ENCODE assay signal across 14 mouse cellular contexts in the genomic region with DNA sequence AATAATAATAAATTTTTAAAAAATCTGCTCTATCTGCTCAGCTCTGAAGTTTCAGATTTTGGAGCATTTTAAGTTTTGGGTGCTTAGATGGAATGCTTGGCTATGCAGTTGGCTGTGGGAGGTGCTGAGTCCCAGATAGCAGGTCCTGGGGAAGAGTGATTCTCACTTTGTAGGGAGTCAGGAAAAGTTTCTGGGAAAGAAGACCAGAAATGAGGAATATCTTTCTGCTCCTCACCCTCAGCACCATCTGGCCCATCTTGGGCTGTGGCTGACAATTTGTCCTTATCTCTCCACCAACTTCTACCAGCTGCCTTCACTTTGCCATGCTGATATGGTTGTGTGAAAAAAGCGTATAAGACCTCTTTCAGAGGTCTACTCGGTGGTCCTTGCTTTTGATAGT.
A peak's percentile ranks its signal among the peaks of the same experiment; 100 is the strongest.
DNase-seq lines count a peak whose midpoint lies in the region.
"Had no signal": no experiment of that assay in that cellular context is flagged by ENCODE, and none has a peak within 500 bp of the region (broad histone marks: within the 10 kb centered on the region; RNA-seq: fewer than 3 reads in every experiment).

No protein-coding gene starts in this region.

- DNase-seq in frontal cortex, adult 2 months (ENCODE audit: extremely low spot score in 1 of 2, low spot score in 1 of 2) = peak; percentile 52 to 69
- no peak for DNase-seq in frontal cortex, postnatal 14 days (ENCODE audit: low spot score in 2 of 2)
- DNase-seq in left cerebral cortex, adult 18-20 months (ENCODE audit: low spot score in 2 of 2) = peak; percentile 40 to 53
- no peak for DNase-seq in left cerebral cortex, postnatal 14 days (ENCODE audit: low spot score in 2 of 2)
- peak; percentile 13 to 50 for DNase-seq in right cerebral cortex, postnatal 36 days (ENCODE audit: low spot score in 2 of 2)
- no peak for DNase-seq in right cerebral cortex, postnatal 25 days
- DNase-seq in B cell, adult 2 months = no peak
- DNase-seq: adrenal gland, adult 8-10 months; adrenal gland, postnatal 25 days; cerebellum, adult 18-20 months; cerebellum, adult 9-10 months; cerebellum, postnatal 14 days; gastrocnemius, postnatal 14 days; heart, adult 11 months had no signal

- intact Hi-C loops in left cerebral cortex, postnatal 14 days (cut with DNase I) = no loop called here

Comparison
In these comparisons a context has a peak if more than half of its experiments do, and no peak if none do; other contexts are left out.
1. DNase-seq: peak in frontal cortex, adult 2 months (2 of 2), left cerebral cortex, adult 18-20 months (2 of 2) and right cerebral cortex, postnatal 36 days (2 of 2); none in frontal cortex, postnatal 14 days (0 of 2), left cerebral cortex, postnatal 14 days (0 of 2), right cerebral cortex, postnatal 25 days (single experiment) and B cell, adult 2 months (0 of 2).